Mouse (Mus musculus): ENCODE measurements around the gene Zfp511.

DNA sequence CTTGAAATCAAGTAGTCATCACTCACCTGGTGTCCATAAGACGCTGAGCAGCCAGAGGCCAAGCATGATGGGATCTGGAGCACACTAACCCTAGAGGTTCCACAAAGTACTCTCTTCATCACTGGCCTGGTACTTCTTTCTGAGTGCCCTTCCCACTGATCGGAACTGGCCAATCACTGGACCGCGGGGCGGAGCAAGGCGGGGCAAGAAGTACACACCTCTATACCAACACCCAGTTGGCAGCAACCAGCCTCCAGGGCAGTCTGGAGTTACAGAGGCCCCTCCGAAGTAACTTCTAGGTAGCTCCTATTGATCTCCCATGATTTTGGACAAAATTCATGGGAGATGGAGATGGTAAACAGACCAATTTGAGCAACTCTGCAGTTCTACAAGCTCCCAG, 43.8 kb upstream of the Zfp511 start, which contains the start of gene Adam8:
- TF ChIP-seq POLR2A (IDR thresholded peaks at IDR 0.05; ENCODE audit: low read depth, low read length) (no peak), CTCF (IDR thresholded peaks at IDR 0.05; ENCODE audit: extremely low read depth, insufficient read depth, insufficient read length, insufficient replicate concordance) (no peak)
